Mouse (Mus musculus) intestine, embryonic 16.5 days (tissue): ENCODE measurements at regions not wholly inside any gene's neighbourhood (a gene's known extent, or its start where the extent isn't known, plus 50 kb on each side); places are given as distances from the start of the nearest gene placed in this dataset.

Experiments
- ATAC-seq: fragments of 200-750 bp; cut with Nextera tagmentation; 2 replicates; pipeline ENCODE4 v1.8.0; 2017; ENCODE audit warnings: moderate TSS enrichment, moderate library complexity
- H3K27ac ChIP-seq: fragments of 300-500 bp; sonication (generic); 2 replicates; pipeline ENCODE4 v1.5.1; 2014; ENCODE audit warnings: mild to moderate bottlenecking, low read length
- H3K27me3 ChIP-seq: fragments of 300-500 bp; sonication (generic); replicated peaks from 2 replicates; pipeline ENCODE4 v1.6.1; 2014; ENCODE audit warnings: low read length, control low read depth, mixed read lengths; ENCODE audit not compliant: control insufficient read depth, insufficient read depth
- H3K36me3 ChIP-seq: fragments of 300-500 bp; sonication (generic); 2 replicates; pipeline ENCODE4 v1.6.1; 2014; ENCODE audit warnings: low read length, control low read depth; ENCODE audit not compliant: control insufficient read depth, insufficient read depth
- H3K4me1 ChIP-seq: fragments of 300-500 bp; sonication (generic); 2 replicates; pipeline ENCODE4 v1.6.1; 2014; ENCODE audit warnings: low read length, control low read depth, mixed read lengths; ENCODE audit not compliant: control insufficient read depth, insufficient read depth
- H3K4me2 ChIP-seq: fragments of 300-500 bp; sonication (generic); 2 replicates; pipeline ENCODE4 v1.6.1; 2014; ENCODE audit warnings: low read depth, low read length, control low read depth
- H3K4me3 ChIP-seq: fragments of 300-500 bp; sonication (generic); 2 replicates; pipeline ENCODE4 v1.5.1; 2014; ENCODE audit warnings: mild to moderate bottlenecking, low read length
- H3K9ac ChIP-seq: fragments of 300-500 bp; sonication (generic); 2 replicates; pipeline ENCODE4 v1.6.1; 2014; ENCODE audit warnings: low read depth, low read length
- H3K9me3 ChIP-seq: fragments of 300-500 bp; sonication (generic); 2 replicates; pipeline ENCODE4 v1.6.1; 2016; ENCODE audit warnings: low read length, control low read depth; ENCODE audit not compliant: control insufficient read depth
- WGBS: fragments of 180-500 bp; shearing (Covaris S2); extraction: QIAGEN DNeasy Blood & Tissue Kit; methylation state at CpG from one replicate; pipeline ENCODE4 v1.1.7; 2014; 5-methylcytosine and 5-hydroxymethylcytosine counted together

GRCm38 (mm10) chr1:154008593-154009310, 108.7 kb upstream of the Teddm2 start:
- Histone ChIP-seq H3K9me3 (no peaks in the 10 kb centered on the region), H3K4me3 (no peak overlapping the region), H3K27ac (no peak overlapping the region), H3K4me2 (no peak overlapping the region), H3K9ac (no peak overlapping the region), H3K4me1 (no peaks in the 10 kb centered on the region), H3K27me3 (no peaks in the 10 kb centered on the region), H3K36me3 (no peaks in the 10 kb centered on the region)
- 84% methylated on average over 11 of the region's 11 CpGs for WGBS
- no peak for ATAC-seq

GRCm38 (mm10) chr1:154010681-154011080, 110.7 kb upstream of the Teddm2 start:
- no peaks in the 10 kb centered on the region for H3K9me3 ChIP-seq
- no peak for ATAC-seq
- no peaks in the 10 kb centered on the region for H3K4me1 ChIP-seq

GRCm38 (mm10) chr1:154016516-154016915, 116.5 kb upstream of the Teddm2 start:
- H3K9me3 ChIP-seq, result no peaks in the 10 kb centered on the region
- H3K4me1 ChIP-seq, result no peaks in the 10 kb centered on the region
- H3K27me3 ChIP-seq, result no peaks in the 10 kb centered on the region
- no peak for ATAC-seq
- WGBS, result 63% methylated on average over 2 of the region's 2 CpGs
- H3K27ac ChIP-seq, result no peak overlapping the region
- H3K4me3 ChIP-seq, result no peak overlapping the region
- H3K36me3 ChIP-seq, result no peaks in the 10 kb centered on the region
- H3K4me2 ChIP-seq, result no peak overlapping the region
- H3K9ac ChIP-seq, result no peak overlapping the region

More at GRCm38 (mm10) chr1:154010681-154011080, 110.7 kb upstream of the Teddm2 start:
- Histone ChIP-seq H3K27me3 (no peaks in the 10 kb centered on the region), H3K27ac (no peak overlapping the region), H3K9ac (no peak overlapping the region), H3K4me2 (no peak overlapping the region), H3K4me3 (no peak overlapping the region), H3K36me3 (no peaks in the 10 kb centered on the region)
- 87% methylated on average over 4 of the region's 4 CpGs for WGBS

GRCm38 (mm10) chr1:154018241-154018640, 118.2 kb upstream of the Teddm2 start:
- H3K36me3 ChIP-seq, result no peaks in the 10 kb centered on the region
- 81% methylated on average over 6 of the region's 6 CpGs for WGBS
- no peak overlapping the region for H3K9ac ChIP-seq
- ATAC-seq, result no peak
- no peak overlapping the region for H3K4me2 ChIP-seq
- H3K4me1 ChIP-seq, result no peaks in the 10 kb centered on the region
- no peaks in the 10 kb centered on the region for H3K9me3 ChIP-seq
- H3K4me3 ChIP-seq, result no peak overlapping the region
- no peak overlapping the region for H3K27ac ChIP-seq
- H3K27me3 ChIP-seq, result no peaks in the 10 kb centered on the region

GRCm38 (mm10) chr1:154024301-154024700, 124.3 kb upstream of the Teddm2 start:
- no peak overlapping the region for H3K9ac ChIP-seq
- no peak overlapping the region for H3K4me2 ChIP-seq
- H3K36me3 ChIP-seq, result no peaks in the 10 kb centered on the region
- 65% methylated on average over 3 of the region's 3 CpGs for WGBS
- no peaks in the 10 kb centered on the region for H3K27me3 ChIP-seq
- H3K27ac ChIP-seq, result no peak overlapping the region
- H3K9me3 ChIP-seq, result no peaks in the 10 kb centered on the region
- H3K4me1 ChIP-seq, result no peaks in the 10 kb centered on the region
- H3K4me3 ChIP-seq, result no peak overlapping the region
- peak; percentile 83 for ATAC-seq

- no peak overlapping the region for H3K27ac ChIP-seq
- no peaks in the 10 kb centered on the region for H3K27me3 ChIP-seq
- no peaks in the 10 kb centered on the region for H3K36me3 ChIP-seq
- WGBS, result 75% methylated on average over 4 of the region's 4 CpGs
- no peaks in the 10 kb centered on the region for H3K9me3 ChIP-seq
- ATAC-seq, result no peak
- H3K4me3 ChIP-seq, result no peak overlapping the region
- H3K9ac ChIP-seq, result no peak overlapping the region
- H3K4me1 ChIP-seq, result no peaks in the 10 kb centered on the region
- H3K4me2 ChIP-seq, result no peak overlapping the region
Measured at GRCm38 (mm10) chr1:154027303-154027702, 127.3 kb upstream of the Teddm2 start.

GRCm38 (mm10) chr1:154029826-154030225, 129.8 kb upstream of the Teddm2 start:
- no peaks in the 10 kb centered on the region for H3K9me3 ChIP-seq
- peaks cover 8% of the 10 kb centered on the region; the same call in 1 of the 2 replicates for H3K4me1 ChIP-seq
- H3K36me3 ChIP-seq, result no peaks in the 10 kb centered on the region
- H3K27ac ChIP-seq, result no peak overlapping the region
- no peak for ATAC-seq
- WGBS, result 78% methylated on average over 3 of the region's 3 CpGs
- no peak overlapping the region for H3K4me2 ChIP-seq
- H3K4me3 ChIP-seq, result no peak overlapping the region
- no peak overlapping the region for H3K9ac ChIP-seq
- no peaks in the 10 kb centered on the region for H3K27me3 ChIP-seq

- 14% methylated on average over 14 of the region's 14 CpGs for WGBS
- Histone ChIP-seq H3K9ac (peak overlapping the region; percentile 39; the same call in 1 of the 2 replicates), H3K4me3 (peak overlapping the region; percentile 26; the same call in 1 of the 2 replicates), H3K4me1 (peaks cover 12% of the 10 kb centered on the region), H3K9me3 (no peaks in the 10 kb centered on the region), H3K36me3 (no peaks in the 10 kb centered on the region), H3K27ac (no peak overlapping the region), H3K4me2 (peak overlapping the region; percentile 42; the same call in 1 of the 2 replicates), H3K27me3 (no peaks in the 10 kb centered on the region)
- peak; percentile 25; the same call in 1 of the 2 replicates for ATAC-seq
Measured at GRCm38 (mm10) chr1:154032669-154033099, 132.7 kb upstream of the Teddm2 start.

- Histone ChIP-seq H3K36me3 (no peaks in the 10 kb centered on the region), H3K4me2 (no peak overlapping the region; the same call in 1 of the 2 replicates), H3K9me3 (no peaks in the 10 kb centered on the region), H3K4me3 (no peak overlapping the region), H3K27ac (no peak overlapping the region), H3K4me1 (peaks cover 12% of the 10 kb centered on the region), H3K27me3 (no peaks in the 10 kb centered on the region), H3K9ac (no peak overlapping the region)
- 49% methylated on average over 13 of the region's 13 CpGs for WGBS
- ATAC-seq, result peak; percentile 91
Measured at GRCm38 (mm10) chr1:154033958-154034606, 134.1 kb upstream of the Teddm2 start.
